Mouse (Mus musculus) c-Kit-positive CD71-negative TER-119-negative erythroid progenitor cells, embryonic 14.5 days (primary cell): ENCODE measurements at regions not wholly inside any gene's neighbourhood (a gene's known extent, or its start where the extent isn't known, plus 50 kb on each side); places are given as distances from the start of the nearest gene placed in this dataset.

Source experiments
- DNase-seq: peaks from one replicate; pipeline ENCODE4 v3.0.0-alpha.2; 2013; ENCODE audit warnings: low read depth

- no peak for DNase-seq
These were observed 426.1 kb downstream of the Adra2a start for GRCm38 (mm10) chr19:54470034-54470433.

- DNase-seq, result no peak
These were observed 454.1 kb downstream of the Adra2a start for GRCm38 (mm10) chr19:54498066-54498465.

DNA sequence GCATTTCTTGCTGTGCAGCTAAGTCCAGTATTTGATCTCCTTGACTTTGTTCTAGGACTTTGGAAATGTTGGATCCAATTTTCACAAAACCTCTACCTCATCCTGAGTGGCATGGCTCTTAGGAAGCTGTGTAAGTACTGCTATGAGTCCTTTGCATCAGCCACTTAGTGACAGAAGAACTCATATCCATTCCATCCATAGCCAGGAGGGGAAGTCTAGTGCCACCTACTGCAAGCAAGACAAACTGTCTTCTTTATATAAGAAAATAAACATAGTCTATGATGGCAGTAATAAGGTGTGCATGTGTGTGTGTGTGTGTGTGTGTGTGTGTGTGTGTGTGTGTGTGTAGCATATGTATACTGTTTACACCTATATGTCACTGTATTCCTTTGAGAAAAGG lies 489.9 kb downstream of the Adra2a start:
- DNase-seq, result no peak

GRCm38 (mm10) chr19:54555351-54555750 lies 511.4 kb downstream of the Adra2a start:
- DNase-seq, result no peak

GRCm38 (mm10) chr19:54557984-54558383 lies 514.0 kb downstream of the Adra2a start:
- no peak for DNase-seq

DNA sequence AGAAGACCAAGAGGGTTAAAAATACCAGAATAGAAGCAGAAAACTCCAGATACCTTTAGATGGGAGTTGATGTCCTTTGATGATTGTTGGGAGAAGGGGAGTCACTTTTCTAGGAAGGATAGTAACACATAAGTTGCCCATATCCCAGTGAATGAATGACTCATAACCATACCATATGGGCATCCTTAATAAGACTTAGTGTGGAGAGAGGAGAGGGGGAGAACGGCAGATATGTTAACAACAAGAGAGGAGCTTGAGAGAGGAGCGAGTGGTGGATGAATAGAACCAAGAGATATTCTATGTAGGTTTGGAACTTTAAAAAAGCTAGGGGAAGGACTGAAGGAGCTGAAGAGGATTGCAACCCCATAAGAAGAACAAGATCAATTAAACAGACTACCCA lies 539.6 kb downstream of the Adra2a start:
- DNase-seq, result no peak

DNA sequence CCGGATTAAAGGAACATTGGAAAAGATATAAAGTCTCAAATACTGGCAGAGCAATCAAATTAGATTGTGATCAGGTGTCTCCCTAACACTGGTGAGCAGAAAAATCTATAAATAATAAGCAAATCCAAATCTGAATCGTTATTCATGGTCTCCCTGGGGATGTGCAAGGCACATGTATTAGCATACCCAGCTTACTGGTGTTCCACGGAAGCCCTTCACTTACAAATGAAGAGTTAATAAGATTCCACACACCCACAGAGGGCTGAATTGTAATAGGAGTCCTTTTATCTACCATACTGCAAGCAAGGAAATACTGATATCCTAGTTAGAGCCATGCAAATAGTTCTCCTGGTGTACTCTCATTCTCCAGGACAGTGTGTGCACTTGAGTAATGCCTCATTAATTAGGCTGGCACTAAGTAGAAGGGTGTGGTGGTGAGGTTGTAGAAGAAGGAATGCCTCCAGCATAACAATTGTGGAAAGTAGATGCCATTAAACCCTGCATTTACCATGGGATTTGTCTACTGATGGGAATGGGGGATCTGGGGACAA lies 540.8 kb downstream of the Adra2a start:
- DNase-seq, result no peak

DNA sequence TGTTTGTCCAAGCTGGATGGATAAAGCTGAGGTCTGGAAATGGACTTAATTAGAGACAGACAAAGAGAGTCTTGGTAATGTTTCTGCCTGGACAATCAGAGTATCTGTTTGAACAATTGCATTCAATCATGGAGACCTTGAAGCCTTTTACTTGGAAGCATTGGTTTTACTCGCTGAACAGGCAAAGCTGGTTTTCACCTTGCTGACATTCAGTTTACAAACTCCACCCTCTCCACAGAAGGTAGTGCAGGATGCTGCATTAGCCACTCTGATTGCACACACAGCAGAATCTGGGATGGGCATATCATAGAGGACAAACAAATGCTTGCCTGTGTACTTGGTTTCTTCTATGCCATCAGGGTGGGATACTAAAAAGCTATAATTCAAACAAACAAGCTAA lies 541.4 kb downstream of the Adra2a start:
- no peak for DNase-seq

DNA sequence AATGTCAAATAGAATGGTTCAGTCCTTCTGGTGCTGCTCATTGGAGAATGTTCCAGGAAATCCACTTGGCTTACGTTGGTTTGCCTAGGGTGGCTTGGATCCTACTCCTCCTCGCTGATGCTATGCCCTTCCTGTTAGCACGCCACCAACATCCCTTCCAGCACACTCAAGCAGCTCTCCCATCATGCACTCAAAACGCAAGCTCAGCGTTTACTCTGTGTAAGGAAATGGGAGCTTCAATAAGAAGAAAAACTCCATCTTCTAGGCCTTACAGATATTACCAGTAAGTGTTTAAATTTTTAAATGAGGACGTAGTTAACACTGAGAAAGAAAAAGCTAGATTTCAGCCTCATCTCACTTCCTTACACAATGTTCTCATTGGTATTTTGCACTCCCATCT lies 523.7 kb downstream of the Gpam start:
- DNase-seq, result no peak

DNA sequence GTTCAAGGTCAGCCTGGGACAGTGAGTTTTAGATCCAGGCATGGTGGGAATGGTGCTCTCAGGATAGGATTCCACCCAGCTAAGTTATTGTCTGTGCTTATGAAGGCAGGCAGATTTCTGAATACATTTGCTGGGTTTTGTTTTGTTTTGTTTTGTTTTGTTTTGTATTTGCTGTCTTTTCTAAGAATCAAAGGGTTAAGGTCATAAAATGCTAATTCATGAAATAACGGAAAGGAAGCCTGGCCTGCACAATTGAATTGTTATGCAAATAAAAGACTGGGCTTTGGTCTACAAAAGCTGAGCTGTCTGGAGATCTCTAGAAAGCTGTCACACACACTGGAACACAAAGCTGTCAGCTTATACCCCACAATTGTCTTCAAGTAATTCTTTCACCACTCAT lies 521.7 kb downstream of the Gpam start:
- DNase-seq, result no peak

GRCm38 (mm10) chr19:54616924-54617323 lies 510.1 kb downstream of the Gpam start:
- DNase-seq, result no peak
